Mouse (Mus musculus) CD8-positive naive resting alpha-beta T cell, adult 2 months (primary cell): ENCODE data around the gene Gm5901.
"Not testable (repeated sequence)": the region's sequence is repeated elsewhere in the genome, so short reads cannot be mapped to it uniquely, and the experiment has no call there.

Experiments used
- DNase-seq, 2 experiments: peaks; one replicate each; pipeline ENCODE4 v3.0.0; 2022; ENCODE audit warnings: low read depth in 2 of 2, low spot score in 2 of 2

Gm5901 gene

DNA sequence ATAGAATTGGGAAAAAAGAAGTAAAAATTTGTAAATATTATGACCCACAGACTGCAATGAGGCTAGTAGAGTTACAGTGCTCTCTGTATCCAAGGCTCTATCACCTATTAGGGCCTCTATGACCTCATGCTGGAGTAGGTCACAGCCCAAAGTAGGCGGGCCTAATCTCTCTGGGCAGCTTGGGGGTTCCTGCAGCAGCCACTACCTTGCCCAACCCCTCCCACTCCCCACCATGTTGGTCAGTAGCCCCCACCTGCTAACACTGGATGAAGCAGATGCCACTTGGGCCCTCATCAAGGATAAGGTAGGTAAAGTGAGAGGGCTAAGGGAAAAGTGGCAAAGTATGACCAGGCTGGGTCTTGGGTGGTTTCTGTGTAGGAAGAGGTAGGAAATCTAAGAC, at the start of gene Gm5901:
Gene Gm5901 (plus strand): TSS at position 173 of the 400 bp plus-strand sequence.
- DNase-seq = no peak

DNA sequence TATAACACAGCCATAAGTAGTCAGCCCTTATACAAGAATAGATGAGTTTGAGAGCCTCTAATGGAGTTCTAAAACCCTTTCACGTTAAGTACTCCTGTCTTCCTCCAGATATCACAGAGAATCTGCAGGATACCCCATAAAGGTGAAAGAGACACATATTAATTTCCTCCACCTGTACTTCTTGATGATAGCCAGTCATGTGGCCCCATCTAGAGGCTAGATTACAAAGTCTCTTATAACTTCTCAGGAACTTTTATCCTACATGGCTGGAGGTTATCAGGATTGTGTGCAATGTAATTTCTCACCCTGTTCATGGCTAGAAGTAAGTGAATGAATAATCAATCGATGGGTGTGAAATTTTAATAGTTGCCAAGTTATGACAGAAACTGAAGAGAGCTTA, 49.5 kb upstream of the Gm5901 start:
- DNase-seq = no peak

DNA sequence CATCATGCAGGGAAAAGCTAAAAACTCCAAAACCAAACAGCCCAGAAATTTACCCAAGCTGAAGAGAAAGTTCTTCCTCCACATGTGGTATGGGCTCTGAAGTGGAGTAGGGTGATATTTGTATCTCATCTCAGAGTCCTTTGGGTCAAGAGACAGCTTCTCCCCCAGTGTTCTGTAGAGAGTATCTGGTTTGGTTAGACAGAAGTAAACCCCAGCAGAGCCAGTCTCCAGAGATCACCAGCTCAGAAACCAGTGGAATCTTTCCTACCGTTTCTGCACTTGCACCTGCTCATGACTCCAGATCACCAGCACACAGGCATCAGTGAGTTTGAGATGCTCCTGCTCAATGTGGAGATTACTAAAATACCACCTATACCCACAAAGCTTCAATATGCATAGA, 40.8 kb upstream of the Gm5901 start, which contains the start of gene Olfr690:
Gene Olfr690 (minus strand): TSS at position 101 of the 400 bp plus-strand sequence.
- DNase-seq = no peak

DNA sequence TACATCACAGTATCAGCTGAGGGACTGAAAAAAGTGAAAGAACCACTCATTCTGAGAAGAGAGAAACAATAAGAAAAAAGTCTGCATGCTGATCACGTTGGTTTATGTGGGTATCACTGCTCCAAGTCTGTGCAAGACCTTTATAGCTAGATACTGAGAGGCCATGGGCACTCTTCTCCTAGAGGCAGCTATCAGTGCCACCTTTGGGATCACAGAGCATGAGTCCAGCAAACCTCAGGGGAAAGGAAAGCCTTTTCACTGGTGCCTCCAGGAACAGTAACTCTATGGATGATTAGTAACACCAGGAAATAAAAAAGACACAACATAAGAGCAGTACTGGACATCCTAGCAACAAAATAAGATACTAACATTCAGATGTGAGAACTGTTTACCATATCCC, 32.7 kb upstream of the Gm5901 start, which contains the start of gene Olfr691:
Gene Olfr691 (minus strand): TSS at position 101 of the 400 bp plus-strand sequence.
- no peak for DNase-seq

DNA sequence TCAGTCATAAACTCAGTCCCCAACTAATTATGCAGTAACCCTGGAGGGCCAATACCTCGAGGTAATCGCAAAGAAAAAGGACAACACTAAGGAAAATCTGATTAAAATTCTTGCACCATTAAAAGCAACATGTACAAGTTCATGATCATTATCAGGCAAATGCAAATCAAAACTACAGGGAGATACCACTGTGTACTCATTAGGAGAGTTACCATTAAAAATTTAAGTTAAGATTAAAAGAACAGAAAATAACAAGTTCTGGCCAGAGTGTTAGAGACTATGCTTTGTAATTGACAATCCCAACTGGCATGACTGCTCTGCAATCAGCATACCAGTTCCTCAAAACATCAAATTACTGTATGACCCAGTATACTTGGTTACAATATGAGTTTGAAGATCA, 32.1 kb upstream of the Gm5901 start:
- DNase-seq = no peak

DNA sequence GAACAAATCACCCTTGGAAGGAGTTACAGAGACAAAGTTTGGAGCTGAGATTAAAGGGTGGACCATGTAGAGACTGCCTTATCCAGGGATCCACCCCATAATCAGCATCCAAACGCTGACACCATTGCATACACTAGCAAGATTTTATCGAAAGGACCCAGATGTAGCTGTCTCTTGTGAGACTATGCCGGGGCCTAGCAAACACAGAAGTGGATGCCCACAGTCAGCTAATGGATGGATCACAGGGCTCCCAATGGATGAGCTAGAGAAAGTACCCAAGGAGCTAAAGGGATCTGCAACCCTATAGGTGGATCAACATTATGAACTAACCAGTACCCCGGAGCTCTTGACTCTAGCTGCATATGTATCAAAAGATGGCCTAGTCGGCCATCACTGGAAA, 18.8 kb upstream of the Gm5901 start:
- not testable (repeated sequence) for DNase-seq

DNA sequence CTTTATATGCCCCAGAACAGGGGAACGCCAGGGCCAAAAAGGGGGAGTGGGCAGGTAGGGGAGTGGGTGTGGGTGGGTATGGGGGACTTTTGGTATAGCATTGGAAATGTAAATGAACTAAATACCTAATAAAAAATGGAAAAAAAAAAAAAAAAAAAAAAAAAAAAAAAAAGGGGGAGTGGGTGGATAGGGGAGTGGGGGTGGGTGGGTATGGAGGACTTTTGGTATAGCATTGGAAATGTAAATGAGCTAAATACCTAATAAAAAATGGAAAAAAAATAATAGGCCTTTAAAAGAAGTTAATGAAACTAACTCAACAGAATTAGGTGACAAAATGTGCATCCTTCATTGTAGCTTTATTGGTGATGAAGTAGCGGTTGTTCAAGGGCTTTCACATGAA, 18.4 kb upstream of the Gm5901 start:
- not testable (repeated sequence) for DNase-seq

DNA sequence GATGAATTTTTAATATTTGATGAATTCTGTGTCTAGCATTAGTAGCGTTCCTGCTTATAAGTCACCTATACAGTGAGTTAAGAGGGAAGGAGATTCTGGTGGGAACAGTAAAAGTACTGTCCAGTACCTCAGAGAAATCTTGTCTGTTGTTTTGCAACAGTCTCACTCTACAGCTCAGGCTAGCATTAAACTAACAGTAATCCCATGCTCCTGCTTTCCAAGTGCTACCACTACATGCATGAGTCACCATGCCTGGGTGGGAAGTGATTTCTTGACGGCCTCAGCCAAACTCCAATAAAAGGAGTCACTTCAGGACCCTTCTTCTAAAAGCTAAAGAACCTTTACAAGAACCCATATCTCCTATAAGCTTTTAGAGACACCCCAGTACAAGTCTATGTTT, 13.1 kb upstream of the Gm5901 start:
- DNase-seq = no peak

DNA sequence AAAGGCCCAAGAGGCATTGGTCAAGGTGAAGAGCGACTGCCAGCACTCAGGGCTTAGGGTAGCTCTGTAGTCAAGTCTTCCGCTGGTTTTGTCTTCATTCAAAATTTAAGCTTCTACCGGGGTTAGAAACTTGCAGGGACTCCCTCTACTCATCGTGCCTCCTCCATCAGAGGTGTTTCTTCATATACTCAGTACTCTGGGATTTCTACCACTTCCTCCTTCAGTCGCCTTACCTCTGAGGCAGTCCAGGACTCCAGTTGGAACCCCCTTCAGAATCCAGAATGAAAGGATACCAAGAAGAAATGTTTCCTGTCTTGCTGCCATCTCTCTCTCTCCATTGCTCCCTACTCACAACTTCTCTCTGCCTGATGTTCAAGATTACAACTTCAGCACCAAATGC, 7.6 kb upstream of the Gm5901 start:
- no peak for DNase-seq

DNA sequence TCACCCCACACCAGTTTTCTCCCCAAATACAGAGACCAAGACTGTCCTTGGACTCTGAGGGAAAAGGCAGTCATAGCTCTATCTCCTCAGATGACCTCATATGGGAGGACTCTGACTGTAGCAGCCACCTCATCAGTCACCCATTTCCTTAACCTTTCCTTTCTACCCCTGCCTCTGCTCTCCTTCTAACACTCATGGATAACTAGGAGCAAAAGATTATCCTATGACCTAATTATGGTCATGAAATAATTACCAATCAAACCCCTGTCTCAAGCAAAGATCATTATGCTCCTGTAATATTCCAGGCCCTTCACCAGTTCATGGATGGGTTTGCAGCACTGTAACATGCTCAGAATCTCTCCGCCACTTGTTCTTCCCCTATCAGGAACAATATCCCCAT, 6.9 kb upstream of the Gm5901 start, which contains the start of gene Olfr692:
Gene Olfr692 (plus strand): TSS at position 301 of the 400 bp plus-strand sequence.
- no peak for DNase-seq

DNA sequence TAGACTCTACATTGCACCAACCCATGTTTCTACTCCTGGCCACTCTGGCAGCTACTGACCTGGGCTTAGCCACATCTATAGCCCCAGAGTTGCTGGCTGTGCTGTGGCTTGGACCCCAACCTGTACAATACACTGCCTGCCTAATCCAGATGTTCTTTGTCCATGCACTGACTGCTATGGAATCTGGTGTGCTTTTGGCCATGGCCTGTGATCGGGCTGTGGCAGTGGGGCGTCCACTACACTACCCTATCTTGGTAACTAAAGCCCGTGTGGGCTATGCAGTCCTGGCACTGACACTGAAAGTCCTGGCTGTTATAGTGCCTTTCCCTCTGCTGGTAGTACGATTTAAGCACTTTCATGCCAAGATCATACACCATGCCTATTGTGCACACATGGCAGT, 6.3 kb upstream of the Gm5901 start:
- DNase-seq = no peak

DNA sequence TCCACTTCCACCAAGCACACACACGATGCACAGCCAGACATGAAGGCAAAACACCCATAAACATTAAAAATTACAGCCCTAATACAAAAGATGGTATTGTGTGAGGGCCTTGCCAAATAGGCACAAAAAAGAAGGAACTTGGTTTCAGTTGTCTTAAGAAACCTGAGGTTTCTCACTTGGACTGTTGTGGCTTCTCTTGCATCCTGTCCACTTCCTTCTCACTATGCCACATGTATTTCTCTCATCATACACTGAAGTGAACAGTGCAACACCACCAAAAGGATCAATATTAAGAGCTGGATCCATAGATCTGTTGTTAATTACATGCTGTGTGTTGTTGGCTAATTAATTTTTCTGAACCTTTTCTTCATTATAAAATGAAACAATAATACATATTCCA, 1.9 kb upstream of the Gm5901 start:
- DNase-seq = no peak

DNA sequence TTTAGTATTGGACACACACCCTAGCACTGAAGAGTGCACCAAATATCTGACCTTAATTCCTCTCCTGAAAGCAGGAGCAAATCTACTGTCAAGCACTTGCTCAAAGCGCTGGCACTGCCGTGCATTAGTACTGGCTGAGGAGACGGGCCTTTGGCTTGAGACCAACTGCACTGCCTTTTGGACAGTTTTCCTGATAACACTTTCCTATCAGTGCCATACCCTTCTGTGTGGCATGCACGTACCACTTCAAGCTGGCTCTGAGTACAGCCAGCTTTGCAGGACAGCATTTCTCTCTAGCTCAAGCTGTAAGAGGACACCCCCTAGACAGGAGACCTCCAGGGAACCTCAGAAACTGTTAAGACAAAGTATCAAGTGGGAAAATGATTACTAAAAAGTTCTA, 1.3 kb upstream of the Gm5901 start:
- no peak for DNase-seq

DNA sequence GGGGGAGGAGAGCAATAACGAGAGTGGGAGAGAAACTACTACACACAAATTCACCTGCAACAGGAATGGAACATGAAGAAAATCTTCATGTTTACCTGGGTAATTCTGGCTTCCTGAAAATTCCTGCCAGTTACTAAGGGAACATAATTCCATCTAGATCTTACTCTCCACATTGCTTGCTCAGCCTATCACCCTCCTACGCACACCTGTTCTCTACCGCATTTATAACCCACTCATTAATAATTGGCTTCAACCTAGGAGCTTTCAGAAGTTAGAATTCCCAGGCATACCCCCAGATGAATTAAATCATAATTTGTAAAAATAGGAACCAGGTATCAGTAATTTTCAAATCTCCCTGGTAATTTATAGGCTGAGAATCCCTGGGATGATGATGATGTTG, 862 bp upstream of the Gm5901 start:
- no peak for DNase-seq

DNA sequence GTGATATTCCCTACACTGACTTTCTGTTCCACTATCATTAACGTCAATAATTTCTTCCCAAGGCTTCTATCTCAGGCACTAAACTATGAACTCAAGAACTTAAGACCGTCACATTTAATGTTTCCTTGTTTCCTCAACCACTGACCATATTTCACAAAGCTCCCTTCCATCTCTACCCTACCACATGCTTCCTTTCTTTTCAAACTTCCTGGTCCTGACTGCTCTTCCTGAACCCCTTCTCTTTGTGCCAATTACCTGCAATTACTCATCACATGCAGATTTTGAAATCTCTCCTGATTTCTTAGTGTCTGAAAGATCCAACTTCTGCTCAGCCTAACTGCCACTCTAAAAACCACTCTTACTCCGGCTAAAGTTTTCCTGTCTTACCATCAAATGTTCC, 5.5 kb downstream of the Gm5901 start:
- no peak for DNase-seq

DNA sequence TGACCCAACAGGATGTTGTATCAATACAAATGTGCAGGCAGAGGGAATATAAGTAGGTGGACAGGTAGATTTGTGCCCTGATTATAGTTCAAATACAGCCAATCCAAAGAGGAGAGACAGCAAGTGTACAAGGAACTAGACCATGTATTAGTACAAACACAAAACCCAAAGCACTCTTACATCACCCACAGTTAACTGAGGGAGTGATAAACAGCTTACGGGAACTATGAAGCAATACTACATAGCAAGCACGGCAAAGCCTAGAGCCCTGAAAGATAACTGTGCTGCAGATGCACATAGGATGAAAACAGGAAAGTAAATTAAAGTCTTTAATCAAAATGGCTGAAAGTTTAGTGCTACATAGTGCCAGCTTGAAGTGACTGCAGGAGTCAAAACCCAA, 12.9 kb downstream of the Gm5901 start:
- DNase-seq = no peak

DNA sequence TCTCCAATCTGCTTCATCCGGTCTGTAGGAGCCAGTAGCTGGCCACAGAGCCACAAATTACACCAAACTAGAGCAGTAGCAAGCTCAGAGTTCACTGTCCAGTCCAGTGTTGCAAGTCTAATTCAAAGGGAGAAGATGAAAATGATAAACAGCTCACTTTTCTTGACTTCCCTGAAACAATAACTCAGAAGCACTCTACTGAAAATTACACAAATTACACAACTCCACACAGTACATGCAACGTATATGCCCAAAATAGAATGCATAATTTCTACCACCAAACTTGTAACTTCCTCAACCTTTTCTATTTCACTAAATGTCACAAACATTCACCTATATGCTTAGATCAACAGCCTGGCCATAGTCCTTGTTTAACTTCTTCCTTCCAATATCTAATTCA, 15.4 kb downstream of the Gm5901 start:
- DNase-seq = no peak

DNA sequence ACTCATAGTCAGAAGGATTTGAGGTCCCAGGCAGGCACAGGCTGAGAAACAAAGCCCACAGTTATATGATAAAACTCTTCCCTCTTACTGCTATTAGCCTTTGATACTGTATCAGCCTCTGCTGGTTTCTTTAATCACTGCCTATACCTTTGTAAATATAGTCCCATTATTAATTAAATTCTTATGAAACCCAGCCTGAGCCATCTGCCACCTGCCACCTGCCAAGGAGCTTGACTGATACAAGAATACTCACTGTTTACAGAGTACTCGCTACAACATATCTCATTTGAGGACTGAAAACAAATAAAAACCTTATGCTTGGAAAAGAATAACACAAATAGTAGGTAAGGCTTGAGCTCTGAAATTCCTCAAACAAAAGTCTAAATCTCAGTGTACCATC, 19.8 kb downstream of the Gm5901 start:
- DNase-seq = no peak

DNA sequence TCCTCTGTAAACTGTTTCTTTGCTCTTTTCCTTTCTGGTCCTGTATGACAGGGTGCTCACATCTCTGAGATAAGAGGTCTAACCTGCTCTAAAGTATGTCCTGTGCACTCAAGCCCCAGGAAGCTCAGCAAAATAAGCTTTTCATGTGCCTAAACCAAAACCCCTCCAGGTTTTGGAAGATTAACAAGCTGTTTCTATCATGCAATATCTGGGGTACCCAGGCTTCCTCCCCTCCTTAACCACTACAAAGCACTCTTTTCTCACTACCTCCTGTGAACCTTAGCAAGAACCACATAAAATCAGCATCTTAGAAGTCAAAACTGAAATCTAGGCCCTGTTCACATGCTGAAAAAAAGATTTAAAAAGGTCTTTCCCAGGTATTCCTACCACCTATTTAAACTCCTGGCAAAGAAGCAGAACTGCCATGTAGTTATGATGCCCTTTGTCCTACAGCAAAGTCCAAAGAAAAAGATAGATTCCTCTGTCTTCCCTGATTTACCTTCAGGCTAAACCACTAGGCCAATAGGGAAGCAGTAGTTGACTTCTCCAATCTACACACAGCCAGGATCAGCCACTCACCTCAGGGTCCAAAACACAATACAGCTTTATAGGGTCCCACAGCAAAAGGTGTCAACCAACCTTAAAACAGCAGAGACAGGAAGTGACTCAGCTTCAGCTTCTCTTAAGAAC, 20.4 kb downstream of the Gm5901 start:
- DNase-seq = no peak

DNA sequence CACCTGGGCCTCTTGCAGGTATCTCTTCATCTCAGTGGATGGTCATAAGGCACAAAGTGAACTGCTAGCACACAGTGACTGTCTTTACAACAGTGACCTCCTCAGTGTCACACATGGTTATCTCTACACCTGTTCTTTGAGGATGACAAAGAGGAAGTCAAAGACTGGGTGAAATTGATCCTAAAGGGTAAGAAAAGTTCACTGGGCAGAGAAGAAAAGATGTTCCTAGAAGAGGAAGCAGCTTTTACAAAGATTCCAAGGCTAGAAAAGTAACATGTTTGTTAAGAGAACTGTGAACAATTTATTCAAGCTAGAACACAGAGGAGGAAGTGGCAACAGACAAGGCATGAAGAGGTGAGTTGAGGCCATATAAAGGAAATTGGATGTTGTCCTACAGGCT, 21.3 kb downstream of the Gm5901 start:
- no peak for DNase-seq

DNA sequence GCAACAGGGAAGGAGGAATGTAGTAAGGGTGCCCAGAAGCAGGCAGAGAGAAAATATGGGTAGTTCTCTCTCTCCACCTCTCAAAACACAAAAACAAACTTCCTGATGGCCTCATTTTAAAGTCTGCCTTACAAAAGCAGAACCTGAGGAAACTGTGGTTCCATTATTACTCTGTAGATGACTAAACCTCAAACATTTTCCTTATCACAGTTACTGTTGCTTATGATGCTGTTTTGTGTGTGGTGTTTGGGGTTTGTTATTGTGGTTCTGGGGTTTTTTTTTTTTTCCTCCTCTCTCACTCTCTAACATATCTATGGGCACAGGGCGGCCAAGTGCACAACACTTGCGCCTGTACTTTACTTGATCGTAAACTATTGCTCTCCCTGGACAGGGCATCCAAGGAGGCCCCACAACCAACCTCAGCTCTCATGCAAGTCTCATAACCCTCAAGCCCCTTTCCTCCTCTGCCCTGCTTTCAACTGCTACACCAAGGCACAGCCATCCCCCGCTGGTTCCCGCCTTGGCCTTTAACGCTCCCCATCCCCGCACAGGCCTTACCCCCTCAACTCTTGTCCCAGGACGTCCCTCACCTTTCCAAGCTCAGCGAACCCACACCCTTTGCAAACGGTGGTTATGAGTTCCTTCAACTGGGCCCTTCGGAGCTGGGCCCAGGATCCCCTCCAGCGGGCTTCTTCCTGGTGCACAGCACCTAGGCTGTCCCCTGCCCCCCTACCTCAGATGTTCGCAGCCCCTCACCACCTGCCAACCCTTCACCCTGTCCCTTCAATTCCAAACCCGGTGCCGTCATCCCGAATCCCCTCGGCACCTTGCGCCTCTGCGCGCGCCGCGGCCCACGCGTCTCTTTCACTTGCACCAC, 24.5 kb downstream of the Gm5901 start:
- DNase-seq = no peak

DNA sequence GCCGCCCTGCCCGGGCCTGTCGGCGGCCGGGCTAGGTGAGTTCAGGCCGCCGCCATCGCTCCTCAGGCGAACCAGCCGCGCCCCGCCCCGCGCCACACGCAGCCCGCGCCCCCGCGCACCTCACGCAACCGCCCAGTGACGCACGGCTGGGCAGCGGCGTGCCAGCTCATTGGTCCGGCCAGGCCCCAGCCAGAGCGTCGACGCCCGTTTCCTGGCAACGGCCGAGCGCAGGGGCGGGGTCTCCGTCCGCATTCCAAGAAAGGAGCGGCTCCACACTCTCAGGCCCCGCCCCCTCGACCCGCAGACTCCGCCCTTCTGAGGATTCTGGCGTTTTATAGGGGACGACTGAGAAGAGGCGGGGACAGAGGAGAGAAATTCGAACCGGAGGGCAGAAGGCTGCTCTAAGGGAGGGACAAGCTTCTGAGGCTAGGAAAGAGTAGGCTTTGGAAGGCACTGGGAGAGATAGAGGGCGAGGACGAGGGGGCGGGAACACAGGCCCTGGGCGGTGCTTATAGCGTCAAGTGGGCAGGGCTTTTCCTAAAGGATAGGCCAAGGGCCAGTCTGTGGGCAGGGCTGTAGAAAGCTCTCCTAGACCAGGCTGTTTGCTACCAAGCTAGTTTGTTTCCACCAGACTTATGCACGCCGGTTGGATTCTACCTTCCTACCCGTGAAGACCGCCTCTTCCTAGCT, 25.2 kb downstream of the Gm5901 start, which contains the start of gene Fam160a2:
Gene Fam160a2 (minus strand): TSS at position 120 of the 690 bp plus-strand sequence.
- DNase-seq = peak; percentile 97
